Mouse (Mus musculus) midbrain, postnatal 0 days (tissue): ENCODE results near the gene Aig1. TPM values are rescaled to one million over a fixed set of nuclear protein-coding genes. Genes with fewer than 3 reads are reported as not detected.
A peak's percentile ranks its signal among the peaks of the same experiment; 100 is the strongest.
"Not testable (repeated sequence)": the region's sequence is repeated elsewhere in the genome, so short reads cannot be mapped to it uniquely, and the experiment has no call there.

Experiments used
- ATAC-seq: fragments of 200-750 bp; cut with Nextera tagmentation; 2 replicates; pipeline ENCODE4 v1.8.0; 2017; ENCODE audit warnings: moderate number of reproducible peaks, mild to moderate bottlenecking, moderate TSS enrichment, moderate library complexity; ENCODE audit not compliant: low FRiP score
- DNase-seq: peaks from one replicate; pipeline ENCODE4 v3.0.0-alpha.2; 2015; ENCODE audit warnings: low spot score
- H3K27ac ChIP-seq: fragments of 300-500 bp; sonication (generic); 2 replicates; pipeline ENCODE4 v1.5.1; 2014; ENCODE audit warnings: low read depth, mild to moderate bottlenecking, low read length, mixed read lengths
- H3K27me3 ChIP-seq: fragments of 300-500 bp; sonication (generic); 2 replicates; pipeline ENCODE4 v1.6.1; 2014; ENCODE audit warnings: low read length, control low read depth, mixed read lengths; ENCODE audit not compliant: insufficient read depth
- H3K36me3 ChIP-seq: fragments of 300-500 bp; sonication (generic); 2 replicates; pipeline ENCODE4 v1.6.1; 2014; ENCODE audit warnings: low read length, control low read depth, mixed read lengths; ENCODE audit not compliant: insufficient read depth
- H3K4me1 ChIP-seq: fragments of 300-500 bp; sonication (generic); 2 replicates; pipeline ENCODE4 v1.6.1; 2014; ENCODE audit warnings: mild to moderate bottlenecking, control low read depth, antibody characterized with exemption, low read length, mixed read lengths; ENCODE audit not compliant: insufficient read depth
- H3K4me2 ChIP-seq: fragments of 300-500 bp; sonication (generic); 2 replicates; pipeline ENCODE4 v1.6.1; 2014; ENCODE audit warnings: low read depth, mild to moderate bottlenecking, low read length, mixed read lengths; ENCODE audit not compliant: poor library complexity, severe bottlenecking
- H3K4me3 ChIP-seq: fragments of 300-500 bp; sonication (generic); 2 replicates; pipeline ENCODE4 v1.5.1; 2014; ENCODE audit warnings: low read depth, mild to moderate bottlenecking, low read length, moderate library complexity
- H3K9ac ChIP-seq: fragments of 300-500 bp; sonication (generic); replicated peaks from 2 replicates; pipeline ENCODE4 v1.6.1; 2014; ENCODE audit warnings: mild to moderate bottlenecking, low read length, moderate library complexity, mixed read lengths; ENCODE audit not compliant: poor library complexity, severe bottlenecking
- H3K9me3 ChIP-seq: fragments of 300-500 bp; sonication (generic); 2 replicates; pipeline ENCODE4 v1.6.1; 2016; ENCODE audit warnings: low read length, control low read depth
- CTCF ChIP-seq: IDR thresholded peaks from 2 replicates; pipeline ENCODE4 v1.5.1; 2016; ENCODE audit warnings: antibody characterized with exemption, mild to moderate bottlenecking
- WGBS: fragments of 180-500 bp; shearing (Covaris S2); extraction: QIAGEN DNeasy Blood & Tissue Kit; methylation state at CpG from one replicate; pipeline ENCODE4 v1.1.7; 2014; 5-methylcytosine and 5-hydroxymethylcytosine counted together
- polyA plus RNA-seq: library from polyadenylated mRNA; unstranded; fragments of >200 nt; fragmentation: Nextera tagmentation; extraction: Ambion mirVana; gene quantifications from 2 replicates; pipeline ENCODE4 v1.2.1, GENCODE M21; 2015
- total RNA-seq: library from RNA; depleted of rRNA; stranded (reverse); fragments of >200 nt; gene quantifications from 2 replicates; pipeline ENCODE4 v1.2.3, GENCODE M21; 2014; rRNA removed

Gene Aig1
- 101 and 150 TPM in 2 replicates for total RNA-seq
- polyA plus RNA-seq = 103 TPM in 2 replicates

- Histone ChIP-seq H3K9ac (peak within 1 kb of the TSS; percentile 88), H3K27me3 (no peaks in the 10 kb centered on the region), H3K36me3 (no peaks in the 10 kb centered on the region), H3K9me3 (no peaks in the 10 kb centered on the region), H3K27ac (peak within 1 kb of the TSS; percentile 84), H3K4me2 (peak within 1 kb of the TSS; percentile 84), H3K4me1 (peaks cover 8% of the 10 kb centered on the region), H3K4me3 (peak within 1 kb of the TSS; percentile 85)
- peak; percentile 81 for DNase-seq
- peak; percentile 2; the same call in 1 of the 2 replicates for TF ChIP-seq CTCF
- 1% methylated on average over 73 of the region's 77 CpGs for WGBS
- ATAC-seq = peak; percentile 94
These were observed at the start of gene Aig1 for GRCm38 (mm10) chr10:13868371-13869321. TSS of gene Aig1 (minus strand) at chr10:13868980.

- no peaks in the 10 kb centered on the region for H3K4me1 ChIP-seq
- H3K36me3 ChIP-seq = no peaks in the 10 kb centered on the region
- ATAC-seq = peak; percentile 74
- no peaks in the 10 kb centered on the region for H3K9me3 ChIP-seq
- 19% methylated on average over 12 of the region's 12 CpGs for WGBS
- H3K27me3 ChIP-seq = no peaks in the 10 kb centered on the region
- H3K4me2 ChIP-seq = no peak overlapping the region
- no peak for TF ChIP-seq CTCF
- DNase-seq = peak; percentile 78
- no peak overlapping the region for H3K27ac ChIP-seq
- no peak overlapping the region for H3K9ac ChIP-seq
- no peak overlapping the region for H3K4me3 ChIP-seq
These were observed 48.0 kb upstream of the Aig1 start for GRCm38 (mm10) chr10:13916645-13917342.

DNA sequence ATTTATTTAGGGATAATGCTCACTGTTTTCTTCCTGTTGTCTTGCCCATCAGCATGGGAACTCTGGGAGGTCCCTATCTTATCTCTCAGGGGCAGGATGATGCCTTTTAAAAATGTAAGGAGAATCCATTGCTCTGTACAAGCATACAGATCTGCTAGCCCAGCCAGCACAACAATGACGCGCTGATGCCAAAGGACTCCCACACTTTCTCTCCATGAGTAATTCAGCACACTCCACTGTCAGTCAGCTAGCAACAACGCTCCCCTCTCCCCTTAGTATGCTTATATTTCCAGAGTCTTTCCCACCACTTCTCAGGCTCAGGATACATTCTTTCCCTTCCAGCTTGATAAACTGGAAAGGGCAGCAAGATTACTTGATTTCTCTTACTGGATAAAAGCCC is 46.4 kb upstream of the Aig1 start:
- H3K36me3 ChIP-seq = no peaks in the 10 kb centered on the region
- ATAC-seq = no peak
- no peak overlapping the region for H3K4me3 ChIP-seq
- no peaks in the 10 kb centered on the region for H3K27me3 ChIP-seq
- no peaks in the 10 kb centered on the region for H3K9me3 ChIP-seq
- TF ChIP-seq CTCF = no peak
- 67% methylated on average over 3 of the region's 3 CpGs for WGBS
- DNase-seq = no peak
- H3K4me2 ChIP-seq = no peak overlapping the region
- H3K4me1 ChIP-seq = no peaks in the 10 kb centered on the region
- no peak overlapping the region for H3K27ac ChIP-seq
- H3K9ac ChIP-seq = no peak overlapping the region

- ATAC-seq = no peak
- Histone ChIP-seq H3K4me3 (no peak overlapping the region), H3K4me1 (no peaks in the 10 kb centered on the region), H3K36me3 (no peaks in the 10 kb centered on the region), H3K4me2 (no peak overlapping the region), H3K9me3 (no peaks in the 10 kb centered on the region), H3K9ac (no peak overlapping the region), H3K27me3 (no peaks in the 10 kb centered on the region), H3K27ac (no peak overlapping the region)
- peak; percentile 32 for TF ChIP-seq CTCF
- no peak for DNase-seq
These were observed 44.9 kb upstream of the Aig1 start for GRCm38 (mm10) chr10:13913689-13914088.

DNA sequence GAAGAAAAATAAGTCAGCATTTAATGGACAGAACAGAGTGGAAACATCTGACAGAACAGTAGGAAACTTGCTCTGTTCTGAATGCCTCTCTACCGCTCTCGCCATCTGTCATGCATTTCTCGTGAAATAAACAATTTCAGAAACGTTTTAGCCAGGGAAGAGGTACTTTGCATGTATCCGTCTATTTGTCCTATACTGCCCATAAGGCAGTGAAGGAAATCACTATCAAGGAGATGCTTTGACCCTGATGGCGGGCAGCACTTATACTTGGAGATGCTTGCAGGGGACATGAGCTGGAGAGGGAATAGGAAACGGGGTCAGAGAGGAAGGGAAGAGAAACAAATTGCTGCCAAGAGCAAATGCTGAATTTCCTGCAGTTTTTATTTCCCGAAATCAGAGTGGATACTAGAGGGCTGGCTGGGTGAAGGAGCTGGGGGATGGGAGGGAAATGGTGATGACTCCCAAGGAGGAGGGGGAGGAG is 37.5 kb upstream of the Aig1 start:
- Histone ChIP-seq H3K27ac (no peak overlapping the region), H3K36me3 (no peaks in the 10 kb centered on the region), H3K4me3 (no peak overlapping the region), H3K9ac (no peak overlapping the region), H3K4me1 (no peaks in the 10 kb centered on the region), H3K27me3 (no peaks in the 10 kb centered on the region), H3K4me2 (no peak overlapping the region), H3K9me3 (no peaks in the 10 kb centered on the region)
- ATAC-seq (no peak), DNase-seq (peak; percentile 14)
- no peak for TF ChIP-seq CTCF
- 80% methylated on average over 8 of the region's 8 CpGs for WGBS

- no peaks in the 10 kb centered on the region for H3K4me1 ChIP-seq
- no peaks in the 10 kb centered on the region for H3K27me3 ChIP-seq
- WGBS = 94% methylated on average over 9 of the region's 9 CpGs
- H3K4me2 ChIP-seq = no peak overlapping the region
- H3K9me3 ChIP-seq = no peaks in the 10 kb centered on the region
- no peak overlapping the region for H3K9ac ChIP-seq
- no peak for DNase-seq
- no peak for ATAC-seq
- no peak overlapping the region for H3K27ac ChIP-seq
- no peak for TF ChIP-seq CTCF
- no peak overlapping the region for H3K4me3 ChIP-seq
- H3K36me3 ChIP-seq = no peaks in the 10 kb centered on the region
These were observed 36.8 kb upstream of the Aig1 start for GRCm38 (mm10) chr10:13905618-13906017.

GRCm38 (mm10) chr10:13892762-13893161 is 24.0 kb upstream of the Aig1 start:
- H3K4me3 ChIP-seq, H3K36me3 ChIP-seq, H3K4me1 ChIP-seq, DNase-seq, H3K4me2 ChIP-seq, H3K9ac ChIP-seq, H3K27ac ChIP-seq, H3K27me3 ChIP-seq, ATAC-seq, H3K9me3 ChIP-seq: not testable (repeated sequence)
- WGBS = 90% methylated on average over 6 of the region's 7 CpGs
